8 mouse cellular contexts compared by ENCODE assay signal in genomic region chr14:87141777-87142176, GRCm38 (mm10). TPM values are rescaled to one million over a fixed set of nuclear protein-coding genes. Genes with fewer than 3 reads are reported as not detected.
DNase-seq lines count a peak whose midpoint lies in the region; ATAC-seq and TF ChIP-seq lines count a peak whose summit lies in the region.

No protein-coding gene starts in this region.

- H3K27me3 ChIP-seq in hindbrain, embryonic 15.5 days = no peaks in the 10 kb centered on the region
- no peaks in the 10 kb centered on the region for H3K27me3 ChIP-seq in liver, embryonic 15.5 days
- H3K27me3 ChIP-seq in small intestine, adult 2 months (ENCODE audit: control insufficient read depth, insufficient read depth, low read length) = no peaks in the 10 kb centered on the region

- DNase-seq in left cerebral cortex, adult 2 months (ENCODE audit: extremely low spot score in 1 of 2, low spot score in 2 of 2) = no peak
- no peak for DNase-seq in left cerebral cortex, postnatal 14 days (ENCODE audit: low spot score in 2 of 2)
- DNase-seq in adrenal gland, postnatal 10 days = no peak
- DNase-seq in cerebellum, adult 8-10 months = no peak
- no peak for DNase-seq in frontal cortex, postnatal 36 days (ENCODE audit: low spot score in 2 of 2)

- no peak overlapping the region for H3K27ac ChIP-seq in left cerebral cortex, adult 2 months
- no peak overlapping the region for H3K27ac ChIP-seq in hindbrain, embryonic 15.5 days (replicated peaks)
- peak overlapping the region; percentile 89 for H3K27ac ChIP-seq in liver, embryonic 15.5 days (replicated peaks)
- H3K27ac ChIP-seq in small intestine, adult 2 months (ENCODE audit: insufficient read depth, low read depth, low read length) = peak overlapping the region; percentile 29

- 87% methylated on average over 11 of the region's 11 CpGs for WGBS in hindbrain, embryonic 15.5 days
- 85% methylated on average over 11 of the region's 11 CpGs for WGBS in liver, embryonic 15.5 days (ENCODE audit: insufficient replicate concordance)
- 30% methylated on average over 11 of the region's 11 CpGs for WGBS in small intestine, adult 2 months

- H3K4me3 ChIP-seq in left cerebral cortex, adult 2 months = peak overlapping the region; percentile 82
- H3K4me3 ChIP-seq in hindbrain, embryonic 15.5 days = peak overlapping the region; percentile 86; the same call in 1 of the 2 replicates
- H3K4me3 ChIP-seq in liver, embryonic 15.5 days (replicated peaks) = peak overlapping the region; percentile 97
- no peak overlapping the region for H3K4me3 ChIP-seq in small intestine, adult 2 months (ENCODE audit: low read depth, low read length)

- ATAC-seq in hindbrain, embryonic 15.5 days (ENCODE audit: low FRiP score, low read depth) = no peak
- ATAC-seq in liver, embryonic 15.5 days (ENCODE audit: insufficient read depth) = no peak

- intact Hi-C loops in left cerebral cortex, adult 2 months (cut with DNase I) = loop anchor here (10.0 kb wide), 1 partner anchor 273 kb away; the partner anchor contains the start of gene Tdrd3
- intact Hi-C loops in left cerebral cortex, postnatal 14 days (cut with DNase I) = no loop called here

- H3K36me3 ChIP-seq in hindbrain, embryonic 15.5 days = no peaks in the 10 kb centered on the region
- peaks cover 16% of the 10 kb centered on the region for H3K36me3 ChIP-seq in liver, embryonic 15.5 days (replicated peaks)
- no peaks in the 10 kb centered on the region for H3K36me3 ChIP-seq in small intestine, adult 2 months (ENCODE audit: control insufficient read depth, insufficient read depth, low read length)

- peak overlapping the region; percentile 96 for H3K4me2 ChIP-seq in hindbrain, embryonic 15.5 days
- H3K4me2 ChIP-seq in liver, embryonic 15.5 days = peak overlapping the region; percentile 75

- TF ChIP-seq CTCF in left cerebral cortex, adult 2 months (IDR thresholded peaks at IDR 0.05) = no peak
- no peak for TF ChIP-seq CTCF in small intestine, adult 2 months (IDR thresholded peaks at IDR 0.05; ENCODE audit: extremely low read depth, insufficient read length, insufficient replicate concordance, low read depth, low read length)

- H3K9ac ChIP-seq in hindbrain, embryonic 15.5 days = no peak overlapping the region
- H3K9ac ChIP-seq in liver, embryonic 15.5 days = peak overlapping the region; percentile 95; the same call in 1 of the 2 replicates

- H3K4me1 ChIP-seq in hindbrain, embryonic 15.5 days (replicated peaks) = peaks cover 6% of the 10 kb centered on the region; the same call in 1 of the 2 replicates
- H3K4me1 ChIP-seq in liver, embryonic 15.5 days (replicated peaks) = peaks cover 18% of the 10 kb centered on the region
- no peaks in the 10 kb centered on the region for H3K4me1 ChIP-seq in small intestine, adult 2 months (ENCODE audit: control insufficient read depth, insufficient read depth, insufficient read length, low read length)

- no peaks in the 10 kb centered on the region for H3K9me3 ChIP-seq in hindbrain, embryonic 15.5 days
- no peaks in the 10 kb centered on the region for H3K9me3 ChIP-seq in liver, embryonic 15.5 days (replicated peaks)

- no peak for TF ChIP-seq POLR2A in small intestine, adult 2 months (IDR thresholded peaks at IDR 0.05; ENCODE audit: low read depth, low read length)

RNA-seq across cellular contexts. Expression of gene Diaph3, which starts 0.7 kb away (rescaled TPM):
- total RNA-seq in left cerebral cortex, adult 2 months (2021) = 1 to 10 TPM; 4.3 to 4.6 TPM
- total RNA-seq in left cerebral cortex, postnatal 14 days (2021) = 1 to 10 TPM; 4.2 to 5.1 TPM
- polyA plus RNA-seq in hindbrain, embryonic 15.5 days (2015; fragmentation: Nextera tagmentation; extraction: Ambion mirVana) = 3.7 and 4.1 TPM in 2 replicates
- 16.2 and 16.4 TPM in 2 replicates for polyA plus RNA-seq in liver, embryonic 15.5 days (2015; fragmentation: Nextera tagmentation; extraction: Ambion mirVana)
- 0.10 and 0.29 TPM in 2 replicates for polyA plus RNA-seq in small intestine, adult 2 months (2012; rRNA removed)
- total RNA-seq in adrenal gland, postnatal 10 days (2021) = 10 to 100 TPM in 1 of 2 experiments, 1 to 10 TPM in 1; 7.6 to 12.3 TPM

Comparison
In these comparisons a context has a peak if more than half of its experiments do, and no peak if none do; other contexts are left out.
1. H3K27ac ChIP-seq: peak in liver, embryonic 15.5 days (single experiment) and small intestine, adult 2 months (single experiment); none in left cerebral cortex, adult 2 months (single experiment) and hindbrain, embryonic 15.5 days (single experiment).